Mouse (Mus musculus) MN1 (cell line): ENCODE measurements around the gene Rab26.

Experiments
- DNase-seq: peaks from one replicate; pipeline ENCODE4 v3.0.0-alpha.2; 2016; ENCODE audit warnings: low spot score

Rab26 gene

DNA sequence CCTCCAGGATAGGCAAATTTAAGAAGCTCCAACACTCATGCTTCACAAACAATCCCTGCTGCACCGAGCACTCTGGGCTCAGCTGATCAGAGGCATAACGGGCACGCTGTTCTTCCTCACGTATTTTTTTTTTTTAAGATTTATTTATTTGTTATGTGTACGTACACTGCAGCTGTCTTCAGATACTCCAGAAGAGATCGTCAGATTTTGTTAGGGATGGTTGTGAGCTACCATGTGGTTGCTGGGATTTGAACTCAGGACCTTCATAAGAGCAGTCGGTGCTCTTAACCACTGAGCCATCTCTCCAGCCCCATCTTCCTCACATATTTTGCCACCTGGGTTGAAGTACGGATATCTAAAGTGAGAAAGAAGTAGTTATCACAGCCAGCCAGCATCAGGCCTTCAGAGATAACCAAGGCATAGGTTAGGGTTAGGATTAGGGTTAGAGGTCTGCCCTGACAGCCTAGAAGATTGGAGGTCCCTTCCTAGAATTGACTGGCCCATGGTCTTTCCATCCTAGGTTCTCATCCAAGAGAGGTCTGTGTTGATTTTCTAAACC, at the start of gene Rab26:
Gene Rab26, minus strand, starts transcription at position 51 of the 559 bp plus-strand sequence.
- DNase-seq: no peak

DNA sequence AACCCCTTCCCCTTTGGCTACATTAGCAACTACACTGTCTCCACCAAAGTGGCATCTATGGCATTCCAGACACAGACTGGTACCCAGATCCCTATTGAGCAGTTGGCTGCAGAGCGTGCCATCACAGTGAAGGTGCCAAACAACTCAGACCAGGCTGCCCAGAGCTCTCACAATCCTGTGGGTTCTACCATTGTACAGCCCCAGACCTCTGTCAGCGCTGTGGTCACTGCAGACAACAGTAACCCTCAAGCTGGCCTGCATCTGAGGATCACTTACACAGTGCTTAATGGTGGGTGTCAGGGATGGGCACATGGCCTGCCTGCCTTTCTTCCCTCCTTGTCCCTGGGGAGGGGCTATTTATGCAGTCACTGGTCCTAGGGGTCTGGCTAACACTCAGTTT, 46.3 kb upstream of the Rab26 start:
- no peak for DNase-seq

DNA sequence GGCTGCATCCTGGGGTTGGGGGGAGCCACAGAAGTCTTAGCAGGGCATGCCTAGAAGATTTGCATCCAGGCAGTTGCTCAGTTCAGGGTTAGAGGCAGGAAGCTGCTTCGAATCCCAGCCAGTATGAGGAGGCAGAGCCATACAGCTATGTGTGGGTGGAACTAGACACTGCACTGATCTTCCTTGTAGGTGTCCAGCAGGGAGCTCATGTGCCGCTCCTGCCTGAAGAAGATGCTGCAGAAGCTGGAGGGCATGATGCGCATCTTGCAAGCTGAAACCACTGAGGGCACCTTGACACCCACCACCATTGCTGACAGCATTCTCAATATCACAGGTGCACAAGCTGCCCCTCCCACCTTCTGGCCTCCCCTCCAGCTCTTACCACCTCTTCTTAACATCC, 45.5 kb upstream of the Rab26 start:
- no peak for DNase-seq

DNA sequence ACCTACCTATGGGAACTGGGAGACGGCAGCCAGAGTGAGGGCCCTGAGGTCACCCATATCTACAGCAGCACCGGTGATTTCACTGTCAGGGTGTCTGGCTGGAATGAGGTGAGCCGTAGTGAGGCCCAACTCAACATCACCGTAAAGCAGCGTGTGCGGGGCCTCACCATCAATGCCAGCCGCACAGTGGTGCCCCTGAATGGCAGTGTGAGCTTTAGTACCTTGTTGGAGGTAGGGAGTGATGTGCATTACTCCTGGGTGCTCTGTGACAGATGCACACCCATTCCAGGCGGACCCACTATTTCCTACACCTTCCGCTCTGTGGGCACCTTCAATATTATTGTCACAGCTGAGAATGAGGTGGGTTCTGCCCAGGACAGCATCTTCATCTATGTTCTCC, 39.8 kb upstream of the Rab26 start:
- no peak for DNase-seq

DNA sequence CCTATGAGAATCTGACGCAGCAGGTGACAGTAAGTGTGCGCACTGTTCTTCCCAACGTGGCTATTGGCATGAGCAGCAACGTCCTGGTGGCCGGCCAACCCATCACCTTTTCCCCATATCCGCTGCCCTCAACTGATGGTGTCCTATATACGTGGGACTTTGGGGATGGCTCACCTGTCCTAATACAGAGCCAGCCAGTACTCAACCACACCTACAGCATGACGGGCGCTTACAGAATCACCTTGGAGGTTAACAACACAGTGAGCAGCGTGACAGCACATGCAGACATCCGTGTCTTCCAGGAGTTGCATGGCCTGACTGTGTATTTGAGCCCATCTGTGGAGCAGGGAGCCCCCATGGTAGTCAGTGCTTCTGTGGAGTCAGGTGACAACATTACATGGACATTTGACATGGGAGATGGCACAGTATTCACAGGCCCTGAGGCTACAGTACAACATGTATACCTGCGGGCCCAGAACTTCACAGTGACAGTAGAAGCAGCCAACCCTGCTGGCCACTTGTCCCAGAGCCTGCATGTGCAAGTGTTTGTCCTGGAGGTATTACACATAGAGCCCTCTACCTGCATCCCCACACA, 38.7 kb upstream of the Rab26 start:
- no peak for DNase-seq

DNA sequence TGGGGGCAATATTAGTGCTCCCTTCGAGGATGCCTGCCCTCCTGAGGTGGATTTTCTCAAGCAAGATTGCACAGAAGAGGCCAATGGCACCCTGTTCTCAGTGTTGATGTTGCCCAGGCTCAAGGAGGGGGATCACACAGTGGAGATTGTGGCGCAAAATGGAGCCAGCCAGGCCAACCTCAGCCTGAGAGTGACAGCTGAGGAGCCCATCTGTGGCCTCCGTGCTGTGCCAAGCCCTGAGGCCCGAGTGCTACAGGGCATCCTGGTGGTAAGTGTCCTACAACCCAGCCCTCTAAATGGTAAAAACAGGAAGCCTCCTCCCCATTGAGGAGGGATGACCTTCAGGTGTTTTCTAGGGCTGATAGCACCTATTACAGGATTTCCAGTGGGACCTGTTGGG, 35.8 kb upstream of the Rab26 start:
- DNase-seq: no peak

DNA sequence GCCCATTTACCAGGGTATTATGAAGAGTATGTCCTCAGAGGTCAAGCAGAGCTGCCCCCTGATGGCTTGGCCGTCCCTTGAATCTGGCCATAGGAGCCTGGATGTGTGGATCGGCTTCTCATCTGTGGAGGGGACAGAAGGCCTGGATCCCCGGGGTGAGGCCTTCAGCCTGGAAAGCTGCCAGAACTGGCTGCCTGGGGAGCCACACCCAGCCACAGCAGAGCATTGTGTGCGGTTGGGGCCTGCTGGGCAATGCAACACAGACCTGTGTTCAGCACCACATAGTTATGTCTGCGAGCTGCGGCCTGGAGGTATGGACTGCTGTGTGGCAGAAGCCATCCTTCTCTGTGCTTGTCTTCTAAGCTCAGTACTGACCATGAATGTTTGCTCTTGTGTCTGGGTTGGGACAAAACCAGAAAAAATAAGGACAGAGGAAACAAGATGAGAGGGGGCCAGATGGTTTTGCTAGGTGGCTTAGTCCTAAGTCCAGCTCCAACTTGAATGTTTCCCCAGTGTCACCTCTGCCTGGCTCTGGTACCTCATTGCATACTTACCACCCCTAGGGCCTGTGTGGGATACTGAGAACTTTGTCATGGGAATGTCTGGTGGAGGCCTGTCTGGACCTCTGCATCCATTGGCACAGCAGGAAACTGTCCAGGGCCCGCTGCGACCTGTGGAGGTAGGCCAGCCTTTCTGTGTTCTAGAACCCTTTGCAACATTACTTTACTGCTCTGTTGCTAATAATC, 33.2 kb upstream of the Rab26 start:
- DNase-seq: peak; percentile 78

DNA sequence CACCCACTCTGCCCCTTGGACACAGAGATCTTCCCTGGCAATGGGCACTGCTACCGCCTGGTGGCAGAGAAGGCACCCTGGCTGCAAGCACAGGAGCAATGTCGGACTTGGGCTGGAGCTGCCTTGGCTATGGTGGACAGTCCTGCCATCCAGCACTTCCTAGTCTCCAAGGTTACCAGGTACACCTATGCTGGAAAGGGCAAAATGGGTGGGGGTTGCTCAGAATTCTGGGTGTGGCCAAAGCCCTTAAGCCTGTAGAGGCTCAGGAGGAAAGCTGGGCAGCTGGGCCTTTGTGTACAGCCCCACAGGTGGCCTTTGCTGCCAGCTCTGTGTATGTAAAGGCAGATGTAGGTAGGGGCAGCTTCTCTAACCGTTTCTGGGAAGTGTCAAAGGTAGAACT, 31.8 kb upstream of the Rab26 start:
- DNase-seq: no peak

DNA sequence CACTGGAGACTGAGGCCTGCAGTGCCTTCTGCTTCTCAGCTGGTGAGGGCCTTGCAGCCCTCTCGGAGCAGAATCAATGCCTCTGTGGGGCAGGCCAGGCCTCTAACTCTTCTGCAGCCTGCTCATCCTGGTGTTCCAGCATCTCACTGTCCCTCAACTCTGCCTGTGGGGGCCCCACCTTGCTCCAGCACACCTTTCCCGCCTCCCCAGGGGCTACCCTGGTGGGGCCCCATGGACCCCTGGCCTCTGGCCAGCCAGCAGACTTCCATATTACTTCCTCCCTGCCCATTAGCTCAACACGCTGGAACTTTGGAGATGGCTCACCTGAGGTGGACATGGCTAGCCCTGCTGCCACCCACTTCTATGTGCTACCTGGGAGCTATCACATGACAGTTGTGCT, 31.1 kb upstream of the Rab26 start:
- no peak for DNase-seq

DNA sequence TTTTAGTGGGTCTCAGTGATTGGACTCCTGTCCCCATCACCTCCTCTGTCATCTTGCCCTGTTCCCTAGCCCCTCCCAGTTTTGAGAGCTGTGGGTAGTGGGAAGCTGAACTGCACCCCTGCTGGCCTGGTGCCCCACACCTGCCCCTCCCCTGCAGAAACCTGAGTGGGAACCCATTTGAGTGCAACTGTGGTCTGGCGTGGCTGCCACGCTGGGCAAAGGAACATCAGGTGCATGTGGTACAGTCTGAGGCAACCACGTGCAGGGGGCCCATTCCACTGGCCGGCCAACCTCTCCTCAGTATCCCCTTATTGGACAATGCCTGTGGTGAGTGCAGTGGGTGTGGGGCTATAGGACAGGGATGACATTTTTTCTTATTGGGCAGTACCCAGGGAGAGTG, 30.4 kb upstream of the Rab26 start:
- DNase-seq: no peak

DNA sequence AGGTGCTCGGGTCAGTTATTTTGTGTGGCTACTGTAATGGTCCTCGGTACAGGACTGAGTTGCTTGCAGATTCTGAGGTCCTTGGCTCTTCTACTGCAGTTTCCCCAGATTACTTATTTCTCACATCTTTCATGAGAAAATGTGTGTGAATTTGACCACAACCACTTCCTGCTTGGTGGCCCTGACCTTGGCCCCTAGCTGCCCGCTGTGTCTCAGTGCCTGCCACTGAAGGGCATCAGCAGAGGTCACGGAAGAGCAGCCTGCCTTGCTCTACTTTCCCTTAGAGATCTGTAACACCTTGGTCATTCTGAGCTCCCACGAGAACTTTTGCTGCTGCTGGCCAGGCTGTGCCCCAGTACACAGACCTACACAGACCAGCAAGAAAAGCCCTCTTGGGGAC, 29.6 kb upstream of the Rab26 start:
- DNase-seq: no peak

DNA sequence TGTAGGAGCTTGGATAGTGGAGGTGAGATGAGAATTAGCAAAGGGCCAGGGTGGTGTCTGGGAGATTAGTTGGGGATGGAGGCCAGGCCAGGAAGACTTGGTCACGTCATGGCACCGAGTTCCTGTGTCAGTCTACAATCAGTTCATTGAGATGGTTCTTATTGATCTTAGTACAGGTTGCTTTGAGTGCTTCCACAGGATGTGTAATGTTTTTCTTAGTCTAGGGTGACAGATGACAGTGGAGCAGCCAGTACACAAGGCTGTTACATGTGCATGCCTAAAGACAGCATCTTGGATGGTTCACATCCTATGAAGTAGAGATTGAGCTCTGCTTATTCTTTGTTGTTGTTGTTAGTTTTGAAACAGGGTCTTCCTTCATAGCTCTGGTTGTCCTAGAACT, 27.6 kb upstream of the Rab26 start:
- no peak for DNase-seq

DNA sequence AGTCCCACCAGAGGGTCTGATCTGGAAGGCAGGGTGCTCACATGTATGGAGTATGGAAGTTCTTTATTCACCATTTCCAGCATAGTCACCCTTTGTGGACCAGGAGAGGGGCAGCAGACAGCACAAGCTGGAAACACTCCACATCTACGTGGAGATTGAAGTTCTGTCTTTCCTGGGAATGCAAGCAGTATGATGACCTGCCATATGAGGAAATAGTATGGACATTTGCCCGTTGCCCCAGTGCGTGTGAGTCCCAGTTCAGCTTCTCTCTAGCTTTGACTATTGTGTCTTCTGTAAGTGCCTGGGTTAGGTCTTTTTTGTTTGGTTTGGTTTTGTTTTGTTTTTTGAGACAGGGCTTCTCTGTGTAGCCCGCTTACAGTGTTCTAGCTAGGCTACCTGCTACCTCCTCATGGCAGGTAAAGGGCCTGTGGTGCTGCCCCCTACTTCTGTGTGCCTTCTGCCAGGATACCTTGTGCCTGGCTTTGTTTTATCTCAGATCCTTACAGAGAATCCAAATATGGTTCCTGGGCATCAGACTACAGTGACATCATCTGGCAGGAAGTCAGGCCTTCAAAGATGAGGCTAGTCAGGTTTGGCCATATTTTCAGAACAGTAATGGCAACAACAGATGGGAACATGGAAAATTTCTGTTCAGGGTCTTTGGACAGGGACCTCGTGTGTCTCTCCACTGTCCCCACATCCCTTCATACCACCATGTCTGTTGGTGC, 26.5 kb upstream of the Rab26 start:
- no peak for DNase-seq

DNA sequence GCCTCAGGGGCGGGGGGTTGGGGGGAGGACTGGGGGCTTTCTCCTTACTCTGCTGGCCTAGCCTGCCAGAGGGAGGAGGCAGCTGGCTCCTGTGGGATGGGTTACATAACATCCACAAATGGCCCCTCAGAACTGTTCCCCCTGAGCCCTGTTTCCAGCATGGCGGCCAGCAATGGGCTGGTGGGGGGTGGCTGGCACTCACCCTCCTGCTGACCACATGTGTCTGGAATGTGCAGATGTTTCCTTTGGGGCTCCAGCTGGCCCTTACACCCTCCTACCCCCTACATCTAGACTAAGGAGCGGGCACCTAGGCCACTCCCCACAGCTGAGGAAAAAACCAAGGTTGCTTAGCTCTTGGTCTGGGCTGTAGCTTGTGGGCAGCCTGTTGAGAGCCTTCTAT, 25.1 kb upstream of the Rab26 start:
- DNase-seq: no peak

DNA sequence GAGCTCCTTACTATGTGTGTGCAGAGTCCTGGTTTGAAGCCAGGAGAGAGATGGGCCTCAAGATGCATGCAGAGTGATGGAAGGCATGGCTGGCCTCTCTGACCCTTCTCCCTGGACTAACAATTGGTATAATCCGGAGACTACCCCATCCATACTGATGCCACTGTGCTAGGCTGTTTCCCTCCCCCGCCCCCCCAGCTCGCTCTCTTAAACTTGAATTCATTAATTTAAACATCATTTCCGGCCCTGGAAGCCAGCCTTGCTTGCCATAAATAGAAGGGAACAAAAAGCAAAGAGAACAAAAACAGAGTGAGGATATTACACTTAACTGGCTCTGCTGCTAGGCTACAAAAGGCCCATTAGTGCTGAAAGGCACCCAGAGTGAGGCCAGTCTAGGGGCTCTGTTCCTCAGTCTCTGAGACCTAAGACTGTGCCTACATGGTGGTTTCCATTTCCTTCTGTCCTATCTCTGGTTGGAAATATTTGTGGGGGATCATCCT, 24.6 kb upstream of the Rab26 start:
- no peak for DNase-seq

DNA sequence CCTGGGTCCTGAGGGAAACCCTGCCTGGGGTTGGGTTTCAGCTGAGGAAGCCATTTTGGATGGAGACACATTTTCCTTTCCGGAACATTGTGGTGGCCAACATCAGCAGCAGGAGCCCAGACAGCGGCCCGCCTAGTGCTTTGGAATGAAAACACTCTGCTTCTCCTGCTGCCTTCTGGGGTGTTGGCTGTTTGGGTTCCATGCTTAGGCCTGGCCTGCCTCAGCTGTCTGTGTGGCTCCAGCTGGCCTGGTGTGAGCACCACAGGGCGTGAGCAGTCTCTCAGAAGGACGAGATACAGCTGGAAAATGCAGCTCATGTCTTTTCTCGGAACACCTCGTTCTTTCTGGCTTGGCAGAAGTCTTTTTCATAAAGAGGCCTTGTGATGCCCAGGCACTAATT, 23.1 kb upstream of the Rab26 start:
- DNase-seq: no peak

DNA sequence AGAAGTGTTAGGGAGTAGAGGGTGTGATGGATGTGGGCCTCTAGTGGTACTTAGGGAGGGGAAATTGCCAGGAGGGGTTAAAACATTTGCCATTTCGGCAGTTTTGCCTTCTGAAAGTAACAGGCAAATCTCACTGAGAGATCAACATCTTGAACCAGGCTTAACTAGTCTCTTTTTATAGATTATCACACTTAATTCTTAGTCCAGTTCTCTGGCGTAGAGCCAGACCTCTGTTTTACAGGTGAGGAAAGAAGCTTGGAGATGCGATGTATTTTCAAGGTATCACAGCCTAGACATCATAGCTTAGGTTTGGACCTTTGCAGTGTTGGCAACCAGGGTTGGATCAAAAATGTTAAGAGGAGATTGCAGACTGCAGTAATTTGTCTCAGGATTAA, 17.0 kb upstream of the Rab26 start:
- no peak for DNase-seq

DNA sequence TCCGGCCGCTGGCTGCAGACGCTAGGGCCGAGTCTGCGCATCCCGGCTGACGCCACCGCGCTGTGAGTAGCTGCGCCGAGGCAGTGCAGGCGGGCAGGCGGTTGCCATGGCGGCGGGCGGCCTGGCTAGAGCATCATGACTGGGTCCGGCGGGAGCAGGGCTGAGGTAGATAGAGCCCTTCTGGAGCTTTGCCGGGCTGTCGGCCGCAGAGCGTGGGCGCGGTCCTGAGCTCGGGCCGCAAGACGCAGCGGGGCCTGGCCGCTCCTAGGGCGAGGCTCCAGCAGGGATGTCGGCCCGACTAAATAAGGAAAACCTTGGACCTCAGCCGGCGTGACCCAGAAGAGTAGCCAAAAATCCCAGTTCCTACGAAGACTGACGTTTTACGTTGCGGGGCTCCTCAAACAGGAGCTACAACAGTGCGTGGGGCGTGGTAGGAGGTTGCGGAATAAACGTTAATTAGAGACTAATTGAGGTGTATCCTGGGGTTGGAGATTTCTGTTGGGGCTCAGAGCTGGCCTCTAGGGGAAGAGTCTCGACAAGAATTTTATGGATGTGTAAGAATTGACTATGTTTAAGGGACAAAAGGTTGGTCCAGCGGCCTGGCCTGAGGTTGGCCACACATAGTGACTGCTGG, 16.5 kb upstream of the Rab26 start:
- peak; percentile 94 for DNase-seq

DNA sequence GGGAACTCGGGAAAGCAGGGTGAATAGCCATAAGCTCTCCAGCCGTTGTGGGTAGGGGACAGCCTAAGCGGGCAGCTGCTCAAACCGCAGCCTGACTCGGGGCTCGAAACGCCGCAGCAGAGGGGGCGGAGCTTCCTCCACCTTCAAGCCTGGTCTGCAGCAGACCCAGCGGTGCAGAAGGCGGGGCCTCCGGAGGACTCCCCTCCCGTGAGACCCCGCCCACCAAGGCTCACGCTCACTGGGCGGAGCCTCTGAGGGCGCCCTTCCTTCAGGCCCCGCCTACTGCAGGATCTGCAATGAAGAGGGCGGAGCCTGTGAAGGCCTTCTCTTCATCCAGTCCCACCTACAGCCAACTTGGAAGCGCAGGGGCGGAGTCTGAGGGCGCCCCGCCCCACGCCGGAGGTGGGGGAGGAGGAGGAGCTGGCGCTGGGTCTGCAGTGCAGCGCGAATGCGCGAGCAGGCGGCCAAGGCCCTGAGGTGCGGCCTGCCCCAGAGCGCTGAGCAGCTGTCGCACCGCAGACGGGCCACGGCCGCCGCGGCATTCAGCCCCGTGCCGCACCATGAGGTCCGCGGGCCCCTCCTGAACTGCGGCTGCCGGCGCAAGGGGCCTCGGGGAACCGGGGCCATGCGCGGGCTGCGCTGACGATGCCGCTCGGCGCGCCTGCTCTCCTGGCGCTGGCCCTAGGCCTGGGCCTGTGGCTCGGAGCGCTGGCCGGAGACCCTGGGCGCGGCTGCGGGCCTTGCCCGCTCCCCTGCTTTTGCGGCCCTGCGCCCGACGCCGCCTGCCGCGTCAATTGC, 15.8 kb upstream of the Rab26 start, which contains the start of gene Pkd1:
Gene Pkd1, plus strand, starts transcription at position 217 of the 798 bp plus-strand sequence.
- peak; percentile 100 for DNase-seq

DNA sequence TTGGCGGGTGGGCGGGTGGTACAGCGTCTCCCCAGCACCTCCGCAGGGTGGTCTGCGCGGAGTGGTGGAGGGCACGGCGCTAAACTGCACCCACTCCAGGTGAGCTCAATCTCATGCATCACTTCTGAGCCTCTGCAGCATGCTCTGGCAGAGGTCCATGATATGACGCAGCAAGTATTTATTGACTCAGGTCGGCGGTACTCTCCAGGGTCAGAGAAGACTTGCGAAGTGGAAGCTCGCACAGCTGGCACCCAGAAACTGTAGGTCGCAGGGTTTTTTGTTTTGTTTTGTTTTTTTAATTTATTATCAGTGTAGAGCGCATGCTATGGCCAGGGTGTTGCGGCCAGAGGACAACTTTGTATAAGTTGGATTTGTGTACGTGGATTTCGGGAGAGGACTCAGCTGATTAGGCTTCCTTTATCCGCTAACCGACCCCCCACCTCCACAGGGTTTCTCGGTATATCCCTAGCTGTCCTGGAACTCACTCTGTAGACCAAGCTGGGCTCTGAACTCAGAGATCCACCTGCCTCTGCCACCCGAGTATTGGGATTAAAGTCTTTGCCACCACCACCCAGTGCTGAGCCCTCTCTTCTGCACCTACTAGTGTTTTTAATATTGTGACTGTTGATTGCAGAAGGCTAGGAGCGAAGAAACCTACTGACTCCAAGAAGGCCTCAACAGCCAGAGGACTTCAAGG, 15.1 kb upstream of the Rab26 start:
- DNase-seq: peak; percentile 82

DNA sequence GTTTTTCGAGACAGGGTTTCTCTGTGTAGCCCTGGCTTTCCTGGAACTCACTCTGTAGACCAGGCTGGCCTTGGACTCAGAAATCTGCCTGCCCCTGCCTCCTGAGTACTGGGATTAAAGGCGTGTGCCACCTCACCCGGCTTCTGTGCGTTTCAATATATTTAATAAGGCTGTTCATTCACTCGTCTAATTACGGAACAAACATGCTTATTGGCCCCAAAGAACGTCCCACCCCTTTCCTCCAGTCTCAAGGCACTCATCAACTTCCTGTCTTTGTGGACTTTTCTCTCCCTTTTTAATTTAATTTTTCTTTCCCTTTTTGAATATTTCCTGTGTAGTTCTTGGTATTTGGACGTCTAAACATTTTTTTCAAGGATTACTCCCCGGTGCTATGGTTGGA, 14.4 kb upstream of the Rab26 start:
- DNase-seq: peak; percentile 62
